Mouse (Mus musculus) lung, postnatal 25 days (tissue): ENCODE results near the gene Aqp3.
A peak's percentile ranks its signal among the peaks of the same experiment; 100 is the strongest.

Experiments
- DNase-seq: peaks from one replicate; pipeline ENCODE4 v3.0.0; 2022; ENCODE audit warnings: low spot score

Gene Aqp3

GRCm38 (mm10) chr4:41097871-41098576, at the start of gene Aqp3:
Gene Aqp3 (minus strand): TSS chr4:41098183.
- peak; percentile 24 for DNase-seq

DNA sequence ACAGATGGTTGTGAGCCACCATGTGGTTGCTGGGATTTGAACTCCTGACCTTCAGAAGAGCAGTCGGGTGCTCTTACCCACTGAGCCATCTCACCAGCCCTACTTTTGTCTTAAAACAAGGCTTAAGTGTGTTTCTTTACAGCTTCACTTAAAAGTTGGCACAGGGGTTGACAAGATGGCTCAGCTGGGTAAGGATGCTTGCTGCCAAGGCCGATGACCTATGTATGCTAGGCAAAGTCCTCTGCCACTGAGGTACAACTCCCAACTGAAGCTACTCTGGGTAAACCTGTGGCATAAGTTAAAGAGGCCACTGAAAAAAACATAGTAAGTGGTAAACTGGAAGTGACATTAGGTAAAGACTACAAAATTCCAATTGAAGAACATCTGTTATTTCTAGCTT, 44.6 kb upstream of the Aqp3 start:
- DNase-seq, result no peak

GRCm38 (mm10) chr4:41140174-41140875, 42.3 kb upstream of the Aqp3 start:
- DNase-seq, result no peak

- no peak for DNase-seq
Measured at GRCm38 (mm10) chr4:41136811-41137210, 38.8 kb upstream of the Aqp3 start.

GRCm38 (mm10) chr4:41136454-41136805, 38.4 kb upstream of the Aqp3 start:
- DNase-seq, result peak; percentile 15

DNA sequence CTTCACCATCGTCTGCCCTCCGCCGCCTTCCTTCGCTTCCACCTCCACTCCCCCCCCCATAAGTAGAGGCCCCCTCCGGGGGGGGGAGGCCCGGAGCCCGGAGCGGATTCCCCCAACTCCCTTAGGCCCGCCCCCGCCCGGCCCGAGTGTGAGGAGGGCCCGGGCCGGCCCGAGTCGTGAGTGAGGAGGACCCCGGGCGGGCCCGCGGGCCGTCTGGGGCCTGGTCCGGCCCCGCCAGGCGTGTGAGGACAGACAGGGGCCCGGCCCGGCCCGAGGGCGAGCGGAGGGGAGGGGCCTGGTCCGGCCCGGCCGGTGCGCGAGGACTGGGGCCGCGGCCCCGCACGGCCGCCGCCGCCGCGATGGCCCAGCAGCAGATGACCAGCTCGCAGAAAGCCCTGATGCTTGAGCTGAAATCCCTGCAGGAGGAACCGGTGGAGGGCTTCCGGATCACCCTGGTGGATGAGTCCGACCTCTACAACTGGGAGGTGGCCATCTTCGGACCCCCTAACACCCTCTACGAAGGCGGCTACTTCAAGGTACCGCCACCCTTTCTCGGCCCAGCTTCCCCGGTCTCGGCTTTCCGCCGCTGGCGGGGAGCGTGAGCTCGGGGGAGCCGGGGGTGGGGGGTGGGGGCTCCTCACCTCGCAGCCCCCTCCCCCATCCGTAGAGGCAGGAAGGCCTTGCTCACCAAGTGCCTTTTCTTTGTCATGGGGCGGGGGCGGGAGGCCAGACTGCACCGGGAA, 37.9 kb upstream of the Aqp3 start, which contains the start of gene Ube2r2:
Gene Ube2r2, plus strand, starts transcription at position 33 of the 743 bp plus-strand sequence.
- peak; percentile 59 for DNase-seq

DNA sequence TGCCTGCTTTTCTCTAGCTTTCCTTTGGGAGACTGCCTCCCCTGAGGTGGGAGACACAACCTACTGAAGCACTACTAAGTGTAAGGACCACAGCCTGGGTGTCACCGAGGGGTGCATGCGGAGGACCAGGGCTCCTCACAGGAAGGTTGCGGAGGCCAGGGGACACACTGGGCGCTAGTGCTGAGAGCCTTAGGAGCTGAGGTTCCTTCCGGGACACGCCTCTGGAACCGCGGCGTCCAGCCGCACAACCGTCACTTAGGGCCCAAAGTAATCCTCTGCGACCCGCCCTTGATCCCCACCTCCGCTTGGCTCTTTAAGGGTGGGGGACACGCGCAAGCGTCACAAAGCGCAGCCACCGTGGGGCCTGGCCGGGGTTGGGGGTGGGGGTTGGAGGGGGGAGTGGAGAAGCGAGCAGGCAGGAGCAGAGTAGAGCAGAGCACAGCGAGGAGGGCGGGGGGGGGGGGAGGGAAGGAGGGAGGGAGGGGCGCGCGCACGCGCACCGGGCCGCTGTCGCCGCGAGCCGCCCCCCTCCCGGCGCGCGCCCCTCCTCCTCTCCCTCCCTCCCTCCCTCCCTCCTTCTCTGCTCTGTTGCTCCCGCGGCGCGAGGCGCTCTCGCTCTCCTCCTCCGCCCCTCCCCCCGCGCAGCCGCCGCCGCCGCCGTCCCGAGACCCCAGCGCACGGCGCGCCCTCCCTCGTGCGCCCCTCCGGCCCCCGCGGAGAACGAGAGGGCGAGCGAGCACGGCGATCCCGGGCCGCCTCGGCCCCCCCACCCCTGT, 37.1 kb upstream of the Aqp3 start:
- DNase-seq, result peak; percentile 71

DNA sequence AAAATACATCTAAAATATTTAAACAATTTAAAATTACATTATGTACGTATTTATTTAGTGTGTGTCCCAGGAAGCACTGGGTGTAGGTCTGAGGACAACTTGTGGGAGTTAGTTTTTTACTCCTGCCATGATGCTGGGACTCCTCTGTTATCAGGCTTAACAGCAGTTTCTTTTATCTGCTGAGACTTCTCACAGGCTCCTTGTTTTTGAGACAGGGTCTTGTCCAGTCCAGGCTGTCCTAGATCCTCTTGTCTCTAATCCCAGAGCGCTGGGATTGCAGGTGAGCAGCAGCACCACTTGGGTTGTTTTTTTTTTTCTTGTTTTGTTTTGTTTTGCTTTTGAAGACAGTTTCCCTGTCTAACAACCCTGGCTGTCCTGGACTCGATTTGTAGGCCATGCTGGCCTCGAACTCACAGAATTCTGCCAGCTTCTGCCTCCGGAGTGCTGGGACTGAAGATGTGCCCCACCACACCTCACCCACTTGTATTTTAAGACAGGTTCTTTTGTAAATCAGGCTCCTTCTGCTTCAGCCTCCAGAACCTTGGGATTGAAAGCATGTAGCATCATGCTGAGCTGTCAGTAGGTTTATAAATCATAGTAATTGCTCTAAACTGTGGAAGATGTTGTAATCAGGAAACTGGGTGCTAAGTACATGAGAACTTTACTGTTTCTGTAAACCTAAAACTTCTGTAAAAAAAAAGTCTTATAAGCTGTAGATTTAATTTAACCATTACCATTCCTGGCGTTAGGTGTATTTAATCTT, 35.7 kb upstream of the Aqp3 start:
- DNase-seq, result no peak

DNA sequence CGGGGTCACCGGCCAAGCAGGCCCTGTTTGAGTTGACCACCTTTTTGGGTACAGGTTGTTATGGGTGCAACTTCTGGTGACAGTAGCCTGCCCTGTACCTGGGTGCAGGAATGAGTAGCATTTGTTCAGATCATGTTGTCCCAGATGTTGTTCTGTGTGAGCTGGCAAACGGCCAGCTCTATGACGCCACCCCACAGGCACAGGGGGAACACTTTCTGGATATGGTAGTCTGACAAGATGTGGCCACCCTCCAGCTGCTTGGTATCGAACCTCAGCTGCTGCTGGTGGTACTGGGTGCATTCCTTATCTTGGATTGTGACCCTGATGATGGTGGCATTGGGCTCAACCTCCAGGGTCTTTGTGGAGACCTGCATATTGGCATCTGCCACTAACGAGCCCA, 34.5 kb upstream of the Aqp3 start:
- no peak for DNase-seq

DNA sequence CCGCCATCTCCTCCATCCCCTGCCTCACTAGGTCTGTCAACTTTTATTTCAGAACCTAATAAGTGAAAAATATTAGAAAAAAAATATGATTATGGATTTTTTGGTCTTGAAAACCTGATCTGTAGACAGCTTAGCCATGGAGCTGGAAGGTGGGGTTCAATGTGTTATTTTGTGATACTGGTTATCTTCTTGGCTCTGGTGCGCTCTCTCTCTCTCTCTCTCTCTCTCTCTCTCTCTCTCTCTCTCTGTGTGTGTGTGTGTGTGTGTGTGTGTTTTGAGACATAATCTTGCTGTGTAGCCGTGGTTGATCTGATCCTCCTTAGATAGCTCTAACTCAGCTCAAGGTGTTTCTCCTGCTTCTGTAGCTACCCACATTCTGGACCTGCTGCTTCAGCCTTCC, 31.9 kb upstream of the Aqp3 start:
- DNase-seq, result no peak

- DNase-seq, result peak; percentile 79
Measured at GRCm38 (mm10) chr4:41129406-41129805, 31.4 kb upstream of the Aqp3 start.

DNA sequence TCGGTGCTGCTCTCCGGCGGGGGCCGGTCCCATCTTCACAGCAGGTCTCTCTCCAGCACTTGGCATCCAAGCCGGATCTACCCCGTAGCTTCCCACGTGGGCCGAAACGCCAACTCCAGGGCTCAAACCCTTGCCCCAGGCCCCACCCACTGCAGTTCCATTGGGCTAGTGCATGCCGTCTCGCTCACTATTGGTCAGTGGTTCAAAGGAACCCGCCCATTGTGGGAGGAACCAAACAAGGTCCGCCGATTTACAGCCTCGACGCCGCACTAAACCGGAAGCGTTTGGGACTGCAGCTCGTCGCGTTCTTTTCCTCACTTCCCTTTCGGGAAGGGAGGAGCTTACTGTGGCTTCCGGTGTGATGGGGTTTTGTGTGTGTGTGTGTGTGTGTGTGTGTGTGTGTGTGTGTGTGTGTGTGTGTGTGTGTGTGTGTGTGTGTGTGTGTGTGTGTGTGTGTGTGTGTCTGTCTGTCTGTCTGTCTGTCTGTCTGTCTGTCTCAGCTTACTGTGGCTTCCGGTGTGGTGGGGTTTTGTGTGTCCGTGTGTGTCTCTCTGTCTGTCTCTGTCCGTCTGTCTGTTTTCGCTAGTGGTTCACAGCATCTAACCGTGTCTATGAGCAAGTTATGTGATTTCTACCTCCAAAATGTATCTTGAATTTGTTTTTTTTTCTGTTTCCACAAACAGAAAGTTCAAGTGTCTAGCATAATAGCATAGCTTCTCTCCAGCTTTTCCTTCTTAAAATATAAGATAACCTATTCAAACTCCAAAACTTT, 26.4 kb upstream of the Aqp3 start, which contains the start of gene Nol6:
Gene Nol6, minus strand, starts transcription at position 276 of the 772 bp plus-strand sequence.
- DNase-seq, result peak; percentile 99

GRCm38 (mm10) chr4:41118706-41119292, 20.8 kb upstream of the Aqp3 start:
- peak; percentile 55 for DNase-seq

DNA sequence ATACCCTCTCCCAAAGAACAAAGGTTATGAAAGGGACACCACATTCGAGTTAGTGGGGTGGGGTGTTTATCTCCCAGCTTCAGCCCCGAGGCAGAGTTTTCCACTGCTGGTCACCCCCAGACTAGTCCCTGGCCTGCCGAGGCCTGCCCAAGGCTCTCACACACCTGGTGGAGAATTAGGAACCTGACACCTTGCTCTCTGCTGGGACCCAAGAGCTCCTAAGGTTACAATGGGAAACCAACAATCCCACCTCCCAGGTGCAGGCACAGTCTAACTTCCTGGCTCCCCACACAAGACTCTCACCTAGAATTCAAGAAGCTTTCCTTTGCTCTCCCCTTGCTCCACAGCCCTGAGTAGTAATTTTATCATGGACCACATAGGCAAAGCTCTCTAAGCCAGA, 18.8 kb upstream of the Aqp3 start:
- no peak for DNase-seq

DNA sequence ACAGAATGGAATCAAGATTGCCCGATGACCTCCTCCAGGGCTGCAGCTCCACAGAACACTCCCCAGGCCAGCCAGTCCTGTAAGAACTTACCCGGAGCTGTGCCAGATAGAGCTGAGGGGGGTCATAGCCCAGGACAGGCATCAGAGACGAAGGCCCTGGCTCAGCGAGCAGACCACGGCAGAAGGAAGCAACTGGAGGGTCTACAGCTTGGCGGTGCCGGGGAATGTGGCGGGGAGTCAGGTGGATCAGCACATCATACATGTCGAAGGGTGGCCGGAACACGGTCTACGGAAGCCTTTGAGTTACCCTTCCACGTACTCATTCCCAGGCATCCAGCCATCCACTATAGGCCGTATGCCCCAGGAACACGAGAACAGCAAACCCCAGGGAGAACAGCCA, 17.8 kb upstream of the Aqp3 start:
- DNase-seq, result no peak

DNA sequence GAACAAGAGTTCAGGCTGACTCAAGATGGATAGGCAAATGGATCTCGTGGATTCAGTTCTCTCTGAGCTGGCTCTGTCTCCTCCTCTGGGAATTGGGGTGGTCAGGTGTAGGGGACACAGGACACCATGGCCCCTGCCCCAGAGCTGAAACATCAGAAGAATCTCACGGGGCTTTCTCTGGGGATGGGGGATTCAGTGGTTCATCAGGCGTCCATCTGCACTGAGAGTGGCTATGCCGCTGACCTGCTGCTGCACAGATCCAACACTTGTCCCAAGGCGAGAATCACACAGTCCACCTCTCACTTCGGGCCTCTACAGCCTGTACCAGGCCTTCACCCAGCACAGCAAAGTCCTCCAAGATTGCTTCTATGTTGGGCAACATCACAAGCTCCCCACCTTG, 17.1 kb upstream of the Aqp3 start:
- DNase-seq, result no peak

GRCm38 (mm10) chr4:41114358-41115070, 16.5 kb upstream of the Aqp3 start:
- no peak for DNase-seq

DNA sequence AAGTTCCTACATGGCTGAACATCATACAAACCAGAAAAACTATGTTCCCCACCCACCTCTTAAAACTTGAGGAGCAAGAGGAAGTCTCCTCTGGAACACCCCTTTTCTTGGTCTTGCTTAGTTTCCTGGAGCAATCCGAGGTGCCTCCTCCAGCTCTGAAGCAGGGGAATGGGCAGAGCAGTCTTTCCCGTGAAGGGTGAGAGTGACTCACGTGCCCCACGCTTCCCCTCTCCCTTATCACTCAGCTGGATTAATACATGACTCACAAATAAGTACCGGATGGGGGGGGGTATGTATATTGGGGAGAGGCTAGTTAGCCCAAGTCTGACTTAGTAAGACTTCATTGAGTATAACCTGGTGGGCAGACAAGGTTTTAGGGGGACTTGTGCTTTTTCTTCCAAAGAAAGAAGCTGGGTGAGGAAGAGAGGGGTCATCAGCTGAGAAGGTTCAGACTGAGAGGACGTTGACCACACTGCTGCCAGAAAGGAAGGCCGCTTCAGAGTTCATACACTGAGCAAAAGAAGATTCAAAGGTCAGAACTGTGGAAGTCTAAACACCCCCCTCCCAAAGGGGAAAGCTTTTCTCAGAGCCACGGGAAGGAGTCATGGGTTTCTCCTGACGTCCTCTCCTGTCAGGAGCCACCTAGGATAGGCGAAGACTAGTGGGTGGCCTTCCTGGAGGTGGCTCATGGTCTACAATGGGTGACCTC, 10.9 kb upstream of the Aqp3 start:
- DNase-seq, result no peak

- DNase-seq, result no peak
Measured at GRCm38 (mm10) chr4:41107440-41107839, 9.5 kb upstream of the Aqp3 start.
